Mouse (Mus musculus) midbrain, embryonic 14.5 days (tissue): ENCODE results near the gene Nup98. TPM values are rescaled to one million over a fixed set of nuclear protein-coding genes. Genes with fewer than 3 reads are reported as not detected.
A peak's percentile ranks its signal among the peaks of the same experiment; 100 is the strongest.

Source experiments
- ATAC-seq: fragments of 200-750 bp; cut with Nextera tagmentation; 2 replicates; pipeline ENCODE4 v1.8.0; 2017; ENCODE audit warnings: moderate number of reproducible peaks, moderate library complexity; ENCODE audit not compliant: low FRiP score, low TSS enrichment
- DNase-seq: peaks from one replicate; pipeline ENCODE4 v3.0.0-alpha.2; 2015
- H3K27ac ChIP-seq: fragments of 300-500 bp; sonication (generic); replicated peaks from 2 replicates; pipeline ENCODE4 v1.5.1; 2014; ENCODE audit warnings: mild to moderate bottlenecking, low read depth, low read length, moderate library complexity
- H3K27me3 ChIP-seq: fragments of 300-500 bp; sonication (generic); 2 replicates; pipeline ENCODE4 v1.6.1; 2014; ENCODE audit warnings: low read length, control low read depth, mixed read lengths; ENCODE audit not compliant: control insufficient read depth, insufficient read depth
- H3K36me3 ChIP-seq: fragments of 300-500 bp; sonication (generic); 2 replicates; pipeline ENCODE4 v1.6.1; 2014; ENCODE audit warnings: low read length, control low read depth; ENCODE audit not compliant: control insufficient read depth, insufficient read depth
- H3K4me1 ChIP-seq: fragments of 300-500 bp; sonication (generic); 2 replicates; pipeline ENCODE4 v1.6.1; 2014; ENCODE audit warnings: mild to moderate bottlenecking, antibody characterized with exemption, low read length, control low read depth; ENCODE audit not compliant: control insufficient read depth, insufficient read depth
- H3K4me2 ChIP-seq: fragments of 300-500 bp; sonication (generic); 2 replicates; pipeline ENCODE4 v1.6.1; 2014; ENCODE audit warnings: mild to moderate bottlenecking, low read length, moderate library complexity
- H3K4me3 ChIP-seq: fragments of 300-500 bp; sonication (generic); replicated peaks from 2 replicates; pipeline ENCODE4 v1.5.1; 2014; ENCODE audit warnings: low read depth, low read length
- H3K9ac ChIP-seq: fragments of 300-500 bp; sonication (generic); replicated peaks from 2 replicates; pipeline ENCODE4 v1.6.1; 2014; ENCODE audit warnings: mild to moderate bottlenecking, low read length, moderate library complexity
- H3K9me3 ChIP-seq: fragments of 300-500 bp; sonication (generic); 2 replicates; pipeline ENCODE4 v1.6.1; 2016; ENCODE audit warnings: low read length, control low read depth, mixed read lengths; ENCODE audit not compliant: control insufficient read depth
- WGBS: fragments of 180-500 bp; shearing (Covaris S2); extraction: QIAGEN DNeasy Blood & Tissue Kit; methylation state at CpG from one replicate; pipeline ENCODE4 v1.1.7; 2014; 5-methylcytosine and 5-hydroxymethylcytosine counted together
- polyA plus RNA-seq: library from polyadenylated mRNA; unstranded; fragments of >200 nt; fragmentation: Nextera tagmentation; extraction: Ambion mirVana; gene quantifications from 2 replicates; pipeline ENCODE4 v1.2.1, GENCODE M21; 2014

Gene Nup98
- polyA plus RNA-seq, 1 experiment from 2014 or later, result 28.5 TPM

- peak; percentile 52 for DNase-seq
- H3K9ac ChIP-seq, result peak overlapping the region; percentile 74
- peak overlapping the region; percentile 74 for H3K27ac ChIP-seq
- 0% methylated on average over 23 of the region's 23 CpGs for WGBS
- no peaks in the 10 kb centered on the region for H3K9me3 ChIP-seq
- ATAC-seq, result peak; percentile 35; the same call in 1 of the 2 replicates
- 0 out of 2 replicates have a peak, but pooled peaks cover 5% of the 10 kb centered on the region for H3K4me1 ChIP-seq
- peak overlapping the region; percentile 96 for H3K4me2 ChIP-seq
- peak overlapping the region; percentile 67 for H3K4me3 ChIP-seq
- no peaks in the 10 kb centered on the region for H3K27me3 ChIP-seq
- H3K36me3 ChIP-seq, result no peaks in the 10 kb centered on the region
These were observed 39.5 kb upstream of the Nup98 start for GRCm38 (mm10) chr7:102249531-102249895.

DNA sequence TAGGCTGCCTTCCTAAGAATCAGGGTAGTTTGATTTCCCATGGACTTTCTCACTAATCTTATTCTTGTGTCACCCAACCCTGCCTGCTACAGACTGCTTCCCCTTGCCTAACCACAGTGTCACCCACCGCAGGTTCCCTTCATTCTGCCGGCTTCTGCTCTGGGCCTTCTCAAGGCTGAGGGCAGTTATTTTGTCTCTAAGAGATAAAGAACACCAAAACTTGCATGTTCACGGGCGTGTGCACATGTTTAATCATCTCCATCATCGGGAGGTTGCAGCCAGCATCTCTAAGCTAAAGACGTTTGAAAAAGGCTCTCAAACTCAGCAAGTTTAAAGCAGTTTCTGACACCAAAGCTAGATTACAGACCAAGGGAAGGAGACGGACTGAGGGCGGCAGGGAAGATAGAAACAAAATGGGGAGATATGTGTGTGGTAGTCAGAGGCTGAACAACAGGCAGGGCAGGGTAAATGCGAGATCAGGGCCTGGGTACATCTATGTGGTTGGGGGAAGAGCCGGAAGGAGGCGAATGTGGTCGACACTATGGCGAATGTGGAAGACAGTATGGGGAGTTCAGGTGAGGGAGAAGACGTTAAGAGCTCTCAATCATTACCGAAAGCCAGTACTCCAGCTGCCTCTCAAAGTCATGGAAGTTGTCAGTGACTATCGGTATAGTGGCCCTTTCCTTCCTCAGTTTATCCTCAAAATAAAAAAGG, 38.9 kb upstream of the Nup98 start:
- no peaks in the 10 kb centered on the region for H3K36me3 ChIP-seq
- H3K27ac ChIP-seq, result no peak overlapping the region
- no peaks in the 10 kb centered on the region for H3K9me3 ChIP-seq
- H3K4me2 ChIP-seq, result peak overlapping the region; percentile 96
- WGBS, result 29% methylated on average over 16 of the region's 16 CpGs
- H3K27me3 ChIP-seq, result no peaks in the 10 kb centered on the region
- H3K4me3 ChIP-seq, result peak overlapping the region; percentile 67
- no peak overlapping the region for H3K9ac ChIP-seq
- 0 out of 2 replicates have a peak, but pooled peaks cover 5% of the 10 kb centered on the region for H3K4me1 ChIP-seq
- no peak for DNase-seq
- no peak for ATAC-seq

- ATAC-seq (no peak), DNase-seq (no peak)
- no peak overlapping the region for H3K4me3 ChIP-seq
- H3K4me1 ChIP-seq, result 0 out of 2 replicates have a peak, but pooled peaks cover 5% of the 10 kb centered on the region
- H3K36me3 ChIP-seq, result no peaks in the 10 kb centered on the region
- no peak overlapping the region for H3K27ac ChIP-seq
- no peak overlapping the region for H3K9ac ChIP-seq
- H3K9me3 ChIP-seq, result no peaks in the 10 kb centered on the region
- no peaks in the 10 kb centered on the region for H3K27me3 ChIP-seq
- WGBS, result 57% methylated on average over 12 of the region's 12 CpGs
- no peak overlapping the region for H3K4me2 ChIP-seq
These were observed 37.2 kb upstream of the Nup98 start for GRCm38 (mm10) chr7:102246956-102247797.

DNA sequence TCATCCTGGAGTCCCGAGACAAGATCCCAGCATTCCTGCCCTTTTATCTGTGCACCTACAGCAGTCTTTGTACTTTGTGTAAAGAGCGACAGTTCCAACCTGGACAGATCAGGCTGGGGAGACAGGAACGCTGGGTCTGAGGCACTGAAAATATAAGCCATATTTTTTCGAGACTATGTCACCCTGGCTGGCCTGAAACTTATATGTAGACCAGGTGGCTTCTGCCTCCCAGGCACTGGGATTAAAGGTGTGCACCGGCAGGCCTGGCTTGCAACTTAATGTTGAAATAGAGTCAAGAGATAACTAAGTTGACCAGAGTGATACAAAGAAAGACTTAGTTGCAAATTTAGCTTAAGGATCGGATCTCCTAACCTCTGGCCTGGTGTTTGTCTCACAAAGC, 36.3 kb upstream of the Nup98 start:
- Histone ChIP-seq H3K9ac (no peak overlapping the region), H3K36me3 (no peaks in the 10 kb centered on the region), H3K27ac (no peak overlapping the region), H3K4me3 (no peak overlapping the region), H3K4me2 (no peak overlapping the region), H3K4me1 (0 out of 2 replicates have a peak, but pooled peaks cover 5% of the 10 kb centered on the region), H3K27me3 (no peaks in the 10 kb centered on the region), H3K9me3 (no peaks in the 10 kb centered on the region)
- DNase-seq, result no peak
- ATAC-seq, result no peak
- WGBS, result 62% methylated on average over 6 of the region's 6 CpGs

GRCm38 (mm10) chr7:102245775-102246174, 35.8 kb upstream of the Nup98 start:
- no peaks in the 10 kb centered on the region for H3K4me1 ChIP-seq
- H3K4me3 ChIP-seq, result no peak overlapping the region
- no peak for ATAC-seq
- H3K9ac ChIP-seq, result no peak overlapping the region
- H3K4me2 ChIP-seq, result no peak overlapping the region
- 11% methylated on average over 1 of the region's 1 CpGs for WGBS
- peak; percentile 31 for DNase-seq
- no peaks in the 10 kb centered on the region for H3K27me3 ChIP-seq
- no peak overlapping the region for H3K27ac ChIP-seq
- no peaks in the 10 kb centered on the region for H3K36me3 ChIP-seq
- no peaks in the 10 kb centered on the region for H3K9me3 ChIP-seq

- H3K27ac ChIP-seq, result no peak overlapping the region
- peaks cover 1% of the 10 kb centered on the region; the same call in 1 of the 2 replicates for H3K36me3 ChIP-seq
- H3K9ac ChIP-seq, result no peak overlapping the region
- H3K27me3 ChIP-seq, result no peaks in the 10 kb centered on the region
- no peaks in the 10 kb centered on the region for H3K4me1 ChIP-seq
- DNase-seq, result no peak
- H3K9me3 ChIP-seq, result no peaks in the 10 kb centered on the region
- no peak for ATAC-seq
- H3K4me3 ChIP-seq, result no peak overlapping the region
- H3K4me2 ChIP-seq, result no peak overlapping the region
- WGBS, result 96% methylated on average over 3 of the region's 3 CpGs
These were observed 35.0 kb upstream of the Nup98 start for GRCm38 (mm10) chr7:102244782-102245535.

GRCm38 (mm10) chr7:102243870-102244269, 33.9 kb upstream of the Nup98 start:
- H3K9ac ChIP-seq, result no peak overlapping the region
- WGBS, result 92% methylated on average over 2 of the region's 2 CpGs
- H3K27me3 ChIP-seq, result no peaks in the 10 kb centered on the region
- peaks cover 9% of the 10 kb centered on the region; the same call in 1 of the 2 replicates for H3K36me3 ChIP-seq
- no peak overlapping the region for H3K27ac ChIP-seq
- H3K4me1 ChIP-seq, result no peaks in the 10 kb centered on the region
- H3K4me3 ChIP-seq, result no peak overlapping the region
- DNase-seq (no peak), ATAC-seq (no peak)
- no peaks in the 10 kb centered on the region for H3K9me3 ChIP-seq
- no peak overlapping the region for H3K4me2 ChIP-seq

GRCm38 (mm10) chr7:102242917-102243316, 32.9 kb upstream of the Nup98 start:
- Histone ChIP-seq H3K4me2 (no peak overlapping the region), H3K27me3 (no peaks in the 10 kb centered on the region), H3K27ac (no peak overlapping the region), H3K4me1 (no peaks in the 10 kb centered on the region), H3K36me3 (peaks cover 14% of the 10 kb centered on the region), H3K9me3 (no peaks in the 10 kb centered on the region), H3K9ac (no peak overlapping the region), H3K4me3 (no peak overlapping the region)
- WGBS, result 82% methylated on average over 3 of the region's 3 CpGs
- no peak for ATAC-seq
- no peak for DNase-seq
